In the genomic region with DNA sequence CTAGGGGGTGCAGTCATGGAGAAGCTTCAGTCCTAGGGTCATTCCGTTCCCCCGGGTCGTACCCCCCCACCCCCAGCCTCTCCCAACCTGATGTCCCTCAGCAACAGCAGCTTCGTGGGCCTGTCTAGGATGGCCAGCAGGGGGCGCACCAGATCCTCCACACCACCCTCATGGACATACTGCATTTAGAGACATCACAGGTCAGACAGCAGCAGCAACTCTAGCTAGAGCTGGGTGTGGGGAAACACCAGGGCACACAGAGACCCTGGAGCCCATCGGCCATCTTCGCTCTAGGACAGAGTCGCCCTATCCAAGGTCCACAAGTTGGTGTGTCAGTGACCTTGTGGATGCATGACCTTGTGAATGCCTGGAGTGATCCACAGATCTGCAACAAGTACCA, we compare ENCODE assay signal across 8 mouse cellular contexts. TPM values are rescaled to one million over a fixed set of nuclear protein-coding genes. Genes with fewer than 3 reads are reported as not detected.
DNase-seq lines count a peak whose midpoint lies in the region; ATAC-seq and TF ChIP-seq lines count a peak whose summit lies in the region.

No protein-coding gene starts in this region.

- no peak overlapping the region for H3K4me3 ChIP-seq in kidney, adult 2 months (ENCODE audit: insufficient read depth, low read depth, low read length)
- no peak overlapping the region for H3K4me3 ChIP-seq in lung, postnatal 0 days (ENCODE audit: low read depth, low read length)
- no peak overlapping the region for H3K4me3 ChIP-seq in spleen, adult 2 months (ENCODE audit: extremely low read depth, insufficient read depth, insufficient read length)

- peaks cover 7% of the 10 kb centered on the region; the same call in 1 of the 2 replicates for H3K4me1 ChIP-seq in kidney, adult 2 months (ENCODE audit: control insufficient read depth, insufficient read depth, low read length)
- no peaks in the 10 kb centered on the region; the same call in 1 of the 2 replicates for H3K4me1 ChIP-seq in lung, postnatal 0 days (ENCODE audit: insufficient read depth, low read depth, low read length)
- no peaks in the 10 kb centered on the region; the same call in 1 of the 2 replicates for H3K4me1 ChIP-seq in spleen, adult 2 months (ENCODE audit: control insufficient read depth, insufficient read depth, insufficient read length)

- peak; percentile 97 for DNase-seq in heart, adult 11 months
- DNase-seq in heart, postnatal 25 days (ENCODE audit: low spot score), result no peak
- DNase-seq in A20 (ENCODE audit: low read depth, low spot score), result peak; percentile 78
- peak; percentile 71 for DNase-seq in adrenal gland, postnatal 25 days
- peak; percentile 66 for DNase-seq in kidney, adult 2 months
- peak; percentile 64 for DNase-seq in lung, postnatal 0 days (ENCODE audit: low spot score)
- peak in 1 of 2 experiments; percentile 49 for DNase-seq in spleen, adult 2 months (ENCODE audit: low read depth in 1 of 2, low spot score in 2 of 2)

- H3K27ac ChIP-seq in kidney, adult 2 months (ENCODE audit: insufficient read depth, low read depth, low read length), result no peak overlapping the region
- H3K27ac ChIP-seq in lung, postnatal 0 days (ENCODE audit: low read length), result no peak overlapping the region
- H3K27ac ChIP-seq in spleen, adult 2 months (ENCODE audit: insufficient read depth, low read length), result no peak overlapping the region

- H3K27me3 ChIP-seq in kidney, adult 2 months (replicated peaks; ENCODE audit: control insufficient read depth, insufficient read depth, low read length), result no peaks in the 10 kb centered on the region
- H3K27me3 ChIP-seq in lung, postnatal 0 days (replicated peaks; ENCODE audit: insufficient read depth, low read length), result no peaks in the 10 kb centered on the region
- no peaks in the 10 kb centered on the region for H3K27me3 ChIP-seq in spleen, adult 2 months (ENCODE audit: control insufficient read depth, insufficient read depth, low read length)

- no peak for TF ChIP-seq POLR2A in kidney, adult 2 months (IDR thresholded peaks at IDR 0.05; ENCODE audit: low read depth, low read length)
- no peak for TF ChIP-seq POLR2A in spleen, adult 2 months (IDR thresholded peaks at IDR 0.05; ENCODE audit: low read depth, low read length)

- peak; percentile 72 for TF ChIP-seq CTCF in kidney, adult 2 months (conservative IDR thresholded peaks at IDR 0.05; ENCODE audit: insufficient read depth, insufficient read length, low read depth, low read length)
- peak; percentile 90 for TF ChIP-seq CTCF in lung, postnatal 0 days (IDR thresholded peaks at IDR 0.05)
- peak; percentile 86; the same call in 1 of the 2 replicates for TF ChIP-seq CTCF in spleen, adult 2 months (IDR thresholded peaks at IDR 0.05; ENCODE audit: extremely low read depth, insufficient read depth, insufficient read length, insufficient replicate concordance)

- intact Hi-C loops in heart, postnatal 25 days (cut with DNase I), result loop anchor here (5.0 to 10.0 kb wide), 2 partner anchors 45 to 98 kb away; partner anchors contain the start of genes Sema4g and Slf2

- no peak overlapping the region for H3K4me2 ChIP-seq in lung, postnatal 0 days (replicated peaks; ENCODE audit: low read depth, low read length)

- ATAC-seq in erythroid progenitor cell, adult 5-6 weeks (replicated peaks; ENCODE audit: low FRiP score, poor library complexity, severe bottlenecking), result 0 out of 2 replicates have a peak, but pooled peaks have one; percentile 43
- ATAC-seq in lung, postnatal 0 days, result peak; percentile 39

- no peaks in the 10 kb centered on the region for H3K9me3 ChIP-seq in lung, postnatal 0 days (ENCODE audit: low read length)

- no peak for TF ChIP-seq EP300 in lung, postnatal 0 days (IDR thresholded peaks at IDR 0.05)

- 23% methylated on average over 8 of the region's 8 CpGs for WGBS in kidney, adult 2 months
- WGBS in lung, postnatal 0 days, result 32% methylated on average over 8 of the region's 8 CpGs
- 23% methylated on average over 8 of the region's 8 CpGs for WGBS in spleen, adult 2 months

- no peaks in the 10 kb centered on the region; the same call in 1 of the 2 replicates for H3K36me3 ChIP-seq in kidney, adult 2 months (ENCODE audit: control insufficient read depth, insufficient read depth, low read length)
- 0 out of 2 replicates have a peak, but pooled peaks cover 10% of the 10 kb centered on the region for H3K36me3 ChIP-seq in lung, postnatal 0 days (ENCODE audit: insufficient read depth, low read length)
- no peaks in the 10 kb centered on the region for H3K36me3 ChIP-seq in spleen, adult 2 months (ENCODE audit: control insufficient read depth, insufficient read depth, low read length)

- H3K9ac ChIP-seq in lung, postnatal 0 days (replicated peaks; ENCODE audit: low read depth), result no peak overlapping the region

RNA-seq across cellular contexts. Expression of gene Pdzd7, which starts 15.4 kb away (rescaled TPM):
- total RNA-seq in heart, postnatal 25 days (2021), result under 1 TPM in 1 of 2 experiments, not detected in 1; 0.16 TPM
- total RNA-seq in adrenal gland, postnatal 25 days (2021), result 0.52 TPM in 1 of 2 replicates, not detected in the other
- total RNA-seq in erythroid progenitor cell, adult 5-6 weeks (2015; ENCODE audit: low replicate concordance), result not detected in 2 replicates
- not detected in 2 replicates for total RNA-seq in erythroid progenitor cell, adult 5-6 weeks (2017; ENCODE audit: low replicate concordance)
- 0.74 and 0.99 TPM in 2 replicates for polyA plus RNA-seq in kidney, adult 2 months (2012; rRNA removed)
- polyA plus RNA-seq in lung, postnatal 0 days (2015; fragmentation: Nextera tagmentation; extraction: Ambion mirVana), result 0.12 and 0.13 TPM in 2 replicates
- 0.04 and 0.09 TPM in 2 replicates for polyA plus RNA-seq in spleen, adult 2 months (2012; rRNA removed)

RNA-seq across cellular contexts. Expression of gene Lzts2, which starts 15.9 kb away (rescaled TPM):
- 10 to 100 TPM; 52.0 to 69.7 TPM for total RNA-seq in heart, postnatal 25 days (2021)
- 83.2 and 101 TPM in 2 replicates for total RNA-seq in adrenal gland, postnatal 25 days (2021)
- total RNA-seq in erythroid progenitor cell, adult 5-6 weeks (2015; ENCODE audit: low replicate concordance), result 3.8 TPM in 1 of 2 replicates, not detected in the other
- total RNA-seq in erythroid progenitor cell, adult 5-6 weeks (2017; ENCODE audit: low replicate concordance), result 1.4 and 2.2 TPM in 2 replicates
- 54.7 and 74.3 TPM in 2 replicates for polyA plus RNA-seq in kidney, adult 2 months (2012; rRNA removed)
- polyA plus RNA-seq in lung, postnatal 0 days (2015; fragmentation: Nextera tagmentation; extraction: Ambion mirVana), result 56.0 and 59.4 TPM in 2 replicates
- polyA plus RNA-seq in spleen, adult 2 months (2012; rRNA removed), result 23.3 and 25.9 TPM in 2 replicates

RNA-seq across cellular contexts. Expression of gene Sfxn3, which starts 17.2 kb away (rescaled TPM):
- total RNA-seq in heart, postnatal 25 days (2021), result 10 to 100 TPM; 10.7 to 13.9 TPM
- total RNA-seq in adrenal gland, postnatal 25 days (2021), result 49.3 and 65.0 TPM in 2 replicates
- total RNA-seq in erythroid progenitor cell, adult 5-6 weeks (2015; ENCODE audit: low replicate concordance), result 1.4 and 4.6 TPM in 2 replicates
- total RNA-seq in erythroid progenitor cell, adult 5-6 weeks (2017; ENCODE audit: low replicate concordance), result 1.6 and 3.3 TPM in 2 replicates
- polyA plus RNA-seq in kidney, adult 2 months (2012; rRNA removed), result 20.8 and 23.5 TPM in 2 replicates
- 45.6 and 53.0 TPM in 2 replicates for polyA plus RNA-seq in lung, postnatal 0 days (2015; fragmentation: Nextera tagmentation; extraction: Ambion mirVana)
- polyA plus RNA-seq in spleen, adult 2 months (2012; rRNA removed), result 23.9 and 25.9 TPM in 2 replicates

RNA-seq across cellular contexts. Expression of gene Mrpl43, which starts 23.9 kb away (rescaled TPM):
- total RNA-seq in heart, postnatal 25 days (2021), result 10 to 100 TPM; 54.9 to 55.4 TPM
- 47.9 and 53.7 TPM in 2 replicates for total RNA-seq in adrenal gland, postnatal 25 days (2021)
- total RNA-seq in erythroid progenitor cell, adult 5-6 weeks (2015; ENCODE audit: low replicate concordance), result 15.5 and 19.3 TPM in 2 replicates
- total RNA-seq in erythroid progenitor cell, adult 5-6 weeks (2017; ENCODE audit: low replicate concordance), result 8.4 and 11.4 TPM in 2 replicates
- 86.5 and 87.9 TPM in 2 replicates for polyA plus RNA-seq in kidney, adult 2 months (2012; rRNA removed)
- 62.6 and 63.3 TPM in 2 replicates for polyA plus RNA-seq in lung, postnatal 0 days (2015; fragmentation: Nextera tagmentation; extraction: Ambion mirVana)
- 53.1 and 85.2 TPM in 2 replicates for polyA plus RNA-seq in spleen, adult 2 months (2012; rRNA removed)

RNA-seq across cellular contexts. Expression of gene Twnk, which starts 24.6 kb away (rescaled TPM):
- 10 to 100 TPM; 27.4 to 28.4 TPM for total RNA-seq in heart, postnatal 25 days (2021)
- total RNA-seq in adrenal gland, postnatal 25 days (2021), result 36.7 and 39.3 TPM in 2 replicates
- 2.9 and 4.3 TPM in 2 replicates for total RNA-seq in erythroid progenitor cell, adult 5-6 weeks (2015; ENCODE audit: low replicate concordance)
- 1.4 and 2.0 TPM in 2 replicates for total RNA-seq in erythroid progenitor cell, adult 5-6 weeks (2017; ENCODE audit: low replicate concordance)
- 14.8 and 15.0 TPM in 2 replicates for polyA plus RNA-seq in kidney, adult 2 months (2012; rRNA removed)
- polyA plus RNA-seq in lung, postnatal 0 days (2015; fragmentation: Nextera tagmentation; extraction: Ambion mirVana), result 7.5 and 7.9 TPM in 2 replicates
- polyA plus RNA-seq in spleen, adult 2 months (2012; rRNA removed), result 6.1 and 6.4 TPM in 2 replicates

Comparison
In these comparisons a context has a peak if more than half of its experiments do, and no peak if none do; other contexts are left out.
1. RNA of gene Lzts2, which starts 15.9 kb away (total RNA-seq): 83.2 to 101 TPM in adrenal gland, postnatal 25 days and 52.0 to 69.7 TPM in heart, postnatal 25 days; 1.4 to 3.8 TPM in erythroid progenitor cell, adult 5-6 weeks; every median in the first group is over 10 times any median in the second.
2. Peak in every context shown above with its lines, with median percentiles within 50 percentile points of each other: CTCF ChIP-seq.